Comparison of ENCODE assay signal across 22 mouse cellular contexts in genomic region chr5:35495989-35496388, GRCm38 (mm10). TPM values are rescaled to one million over a fixed set of nuclear protein-coding genes. Genes with fewer than 3 reads are reported as not detected.
DNase-seq lines count a peak whose midpoint lies in the region; ATAC-seq lines count a peak whose summit lies in the region.
"Had no signal": no experiment of that assay in that cellular context is flagged by ENCODE, and none has a peak within 500 bp of the region (broad histone marks: within the 10 kb centered on the region; RNA-seq: fewer than 3 reads in every experiment).

No protein-coding gene starts in this region.

- no peak overlapping the region for H3K4me3 ChIP-seq in kidney, embryonic 15.5 days (replicated peaks)
- H3K4me3 ChIP-seq in kidney, embryonic 16.5 days (ENCODE audit: low read length), result no peak overlapping the region
- no peak overlapping the region for H3K4me3 ChIP-seq in limb, embryonic 12.5 days (replicated peaks)
- H3K4me3 ChIP-seq: embryonic facial prominence, embryonic 13.5 days; heart, embryonic 15.5 days; intestine, embryonic 15.5 days; neural tube, embryonic 13.5 days; stomach, embryonic 15.5 days had no signal

- no peak overlapping the region for H3K4me2 ChIP-seq in kidney, embryonic 15.5 days
- no peak overlapping the region for H3K4me2 ChIP-seq in kidney, embryonic 16.5 days (replicated peaks; ENCODE audit: low read depth, low read length)
- H3K4me2 ChIP-seq in limb, embryonic 12.5 days, result no peak overlapping the region
- H3K4me2 ChIP-seq: embryonic facial prominence, embryonic 13.5 days; heart, embryonic 15.5 days; intestine, embryonic 15.5 days; neural tube, embryonic 13.5 days; stomach, embryonic 15.5 days had no signal

- no peaks in the 10 kb centered on the region for H3K36me3 ChIP-seq in kidney, embryonic 15.5 days
- H3K36me3 ChIP-seq in kidney, embryonic 16.5 days (ENCODE audit: insufficient read depth, low read length), result no peaks in the 10 kb centered on the region
- no peaks in the 10 kb centered on the region for H3K36me3 ChIP-seq in limb, embryonic 12.5 days
- H3K36me3 ChIP-seq: embryonic facial prominence, embryonic 13.5 days; heart, embryonic 15.5 days; intestine, embryonic 15.5 days; neural tube, embryonic 13.5 days; stomach, embryonic 15.5 days had no signal

- no peak overlapping the region for H3K27ac ChIP-seq in kidney, embryonic 15.5 days
- no peak overlapping the region for H3K27ac ChIP-seq in kidney, embryonic 16.5 days (ENCODE audit: low read length)
- H3K27ac ChIP-seq in limb, embryonic 12.5 days, result no peak overlapping the region
- H3K27ac ChIP-seq: embryonic facial prominence, embryonic 13.5 days; heart, embryonic 15.5 days; intestine, embryonic 15.5 days; neural tube, embryonic 13.5 days; stomach, embryonic 15.5 days had no signal

- H3K9ac ChIP-seq in kidney, embryonic 15.5 days, result no peak overlapping the region
- H3K9ac ChIP-seq in kidney, embryonic 16.5 days (replicated peaks; ENCODE audit: low read length), result no peak overlapping the region
- H3K9ac ChIP-seq in limb, embryonic 12.5 days (replicated peaks), result 0 out of 2 replicates have a peak overlapping the region, but pooled peaks have one; percentile 23
- H3K9ac ChIP-seq: embryonic facial prominence, embryonic 13.5 days; forebrain, postnatal 0 days; heart, embryonic 15.5 days; intestine, embryonic 15.5 days; neural tube, embryonic 13.5 days; stomach, embryonic 15.5 days had no signal

- 0 out of 2 replicates have a peak, but pooled peaks have one; percentile 13 for ATAC-seq in kidney, embryonic 15.5 days (replicated peaks; ENCODE audit: low FRiP score)
- no peak for ATAC-seq in kidney, embryonic 16.5 days (ENCODE audit: low FRiP score, low TSS enrichment)
- ATAC-seq in limb, embryonic 12.5 days (ENCODE audit: insufficient number of reproducible peaks, insufficient read depth, low FRiP score, low TSS enrichment, low read depth), result no peak
- ATAC-seq: forebrain, postnatal 0 days; intestine, embryonic 15.5 days had no signal

- H3K4me1 ChIP-seq in kidney, embryonic 15.5 days, result peaks cover 25% of the 10 kb centered on the region
- H3K4me1 ChIP-seq in kidney, embryonic 16.5 days (ENCODE audit: insufficient read depth, low read length), result peaks cover 18% of the 10 kb centered on the region
- peaks cover 30% of the 10 kb centered on the region for H3K4me1 ChIP-seq in limb, embryonic 12.5 days (replicated peaks)
- H3K4me1 ChIP-seq: heart, embryonic 15.5 days; intestine, embryonic 15.5 days; neural tube, embryonic 13.5 days; stomach, embryonic 15.5 days had no signal

- H3K9me3 ChIP-seq in kidney, embryonic 15.5 days (replicated peaks), result no peaks in the 10 kb centered on the region
- H3K9me3 ChIP-seq in kidney, embryonic 16.5 days (ENCODE audit: low read length), result no peaks in the 10 kb centered on the region
- H3K9me3 ChIP-seq in limb, embryonic 12.5 days, result no peaks in the 10 kb centered on the region
- H3K9me3 ChIP-seq: embryonic facial prominence, embryonic 13.5 days; heart, embryonic 15.5 days; intestine, embryonic 15.5 days; neural tube, embryonic 13.5 days; stomach, embryonic 15.5 days had no signal

- 13% methylated on average over 5 of the region's 5 CpGs for WGBS in kidney, embryonic 15.5 days
- 15% methylated on average over 5 of the region's 5 CpGs for WGBS in kidney, embryonic 16.5 days
- WGBS in limb, embryonic 12.5 days, result 8% methylated on average over 5 of the region's 5 CpGs

- peak; percentile 75 for DNase-seq in embryo, embryonic 10 days (ENCODE audit: low spot score)
- peak; percentile 63 for DNase-seq in embryo, embryonic 9.5 days (ENCODE audit: extremely low spot score)
- DNase-seq in layer of hippocampus, postnatal 14 days (ENCODE audit: low spot score in 2 of 2), result no peak
- DNase-seq in adrenal gland, postnatal 4 days (ENCODE audit: low spot score in 2 of 2), result no peak
- DNase-seq: adrenal gland, adult 2 months; cerebellum, adult 9-11 months; forebrain, postnatal 0 days; gastrocnemius, postnatal 36 days; liver; lung, adult 18-20 months; right cerebral cortex, postnatal 25 days; thymus, adult 18-20 months had no signal

- 0 out of 2 replicates have a peak, but pooled peaks cover 16% of the 10 kb centered on the region for H3K27me3 ChIP-seq in kidney, embryonic 15.5 days
- H3K27me3 ChIP-seq in kidney, embryonic 16.5 days (ENCODE audit: insufficient read depth, low read length), result no peaks in the 10 kb centered on the region
- H3K27me3 ChIP-seq in limb, embryonic 12.5 days, result peaks cover 70% of the 10 kb centered on the region
- H3K27me3 ChIP-seq: intestine, embryonic 15.5 days had no signal

RNA-seq across cellular contexts. Expression of gene Cpz, which starts 29.5 kb away (rescaled TPM):
- polyA plus RNA-seq in kidney, embryonic 15.5 days (2015; fragmentation: Nextera tagmentation; extraction: Ambion mirVana), result 5.8 and 7.2 TPM in 2 replicates
- 6.9 and 7.7 TPM in 2 replicates for polyA plus RNA-seq in kidney, embryonic 16.5 days (2015; fragmentation: Nextera tagmentation; extraction: Ambion mirVana)
- polyA plus RNA-seq in limb, embryonic 12.5 days (2016; fragmentation: Nextera tagmentation; extraction: Ambion mirVana), result 1.4 and 1.7 TPM in 2 replicates
- total RNA-seq in layer of hippocampus, postnatal 14 days (2021), result 1 to 10 TPM in 1 of 2 experiments, under 1 TPM in 1; 0.43 to 1.3 TPM
- 1 to 10 TPM; 5.2 to 5.7 TPM for total RNA-seq in adrenal gland, postnatal 4 days (2021)
- total RNA-seq: hematopoietic stem cell, adult 5-6 weeks; megakaryocyte-erythroid progenitor cell, adult 5-6 weeks had no signal

Comparison
In these comparisons a context has a peak if more than half of its experiments do, and no peak if none do; other contexts are left out.
1. DNase-seq: peak in embryo, embryonic 10 days (single experiment) and embryo, embryonic 9.5 days (single experiment); none in layer of hippocampus, postnatal 14 days (0 of 2) and adrenal gland, postnatal 4 days (0 of 2).